Mouse (Mus musculus) NIH3T3 (cell line): ENCODE results near the gene Btk.

ENCODE experiments used
- DNase-seq: peaks from one replicate; pipeline ENCODE4 v3.0.0-alpha.2; 2012; ENCODE audit warnings: low read depth

Gene Btk

DNA sequence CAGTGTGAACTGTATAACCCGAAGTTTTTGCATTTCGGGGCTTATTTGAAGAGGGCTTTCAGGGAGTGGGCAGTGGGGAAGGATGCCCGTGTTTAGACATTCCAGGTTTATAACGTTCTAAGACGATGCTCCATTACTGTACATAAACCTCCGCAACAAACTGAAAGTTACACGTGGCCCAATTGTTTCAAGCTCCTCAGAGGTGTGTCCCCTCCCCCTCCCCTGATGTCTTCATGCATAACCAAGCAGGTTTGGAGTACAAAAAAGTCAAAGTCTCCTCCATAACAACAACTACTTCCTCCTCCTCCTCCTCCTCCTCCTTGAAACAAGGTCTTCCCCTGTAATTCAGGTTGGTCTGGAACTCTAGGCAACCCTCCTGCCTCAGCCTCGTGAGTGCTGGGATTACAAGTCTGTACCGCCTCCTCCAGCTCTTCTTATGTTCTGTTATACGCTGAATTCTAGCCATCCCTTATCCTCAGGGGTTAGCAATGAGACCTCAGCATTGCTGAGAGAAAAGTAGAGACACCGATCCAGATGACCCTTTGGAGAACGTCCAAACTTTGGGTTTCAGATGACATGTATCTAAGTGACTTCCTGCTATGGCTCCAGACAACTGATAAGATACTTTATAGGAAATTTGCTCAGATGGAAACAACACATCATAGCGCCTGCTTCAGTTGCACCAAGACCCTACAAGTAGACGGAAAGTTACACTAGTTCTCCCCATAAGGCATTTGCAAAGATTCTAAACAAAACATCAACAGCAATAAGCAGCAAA is 2.7 kb downstream of the Btk start:
- DNase-seq = no peak

GRCm38 (mm10) chrX:134577896-134578295 is 5.5 kb downstream of the Btk start:
- no peak for DNase-seq

DNA sequence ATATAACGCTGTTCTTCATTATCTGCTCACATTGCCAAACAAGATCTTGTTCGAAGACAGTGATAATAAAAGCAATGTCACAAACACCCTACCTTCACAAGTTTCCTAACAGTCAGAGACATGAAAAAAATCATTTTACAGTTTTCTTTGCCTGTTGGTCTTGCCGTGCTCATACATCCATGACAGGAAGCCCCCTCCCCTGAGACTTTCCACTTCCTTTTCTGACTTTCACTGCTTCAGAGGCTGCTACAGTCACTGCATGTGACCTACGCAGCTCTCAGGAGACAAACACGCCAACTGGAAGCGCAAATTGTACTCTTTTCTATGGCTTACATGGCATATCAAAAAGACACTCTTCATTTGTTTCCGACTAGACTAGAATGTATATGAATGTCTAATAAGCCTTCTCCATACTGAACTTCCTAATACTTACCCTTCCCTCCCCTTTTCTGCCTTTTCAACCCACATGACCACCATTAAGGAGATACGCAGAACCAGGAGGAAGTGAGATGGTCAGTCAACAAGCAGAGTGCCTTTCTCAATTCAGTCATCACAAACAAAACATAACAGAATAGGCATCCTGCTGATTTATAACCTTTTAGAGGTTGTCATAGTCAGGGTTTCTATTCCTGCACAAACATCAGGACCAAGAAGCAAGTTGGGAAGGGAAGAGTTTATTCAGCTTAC is 16.7 kb downstream of the Btk start:
- DNase-seq = no peak

- DNase-seq = no peak
These were observed 19.0 kb downstream of the Btk start for GRCm38 (mm10) chrX:134564326-134564725.

DNA sequence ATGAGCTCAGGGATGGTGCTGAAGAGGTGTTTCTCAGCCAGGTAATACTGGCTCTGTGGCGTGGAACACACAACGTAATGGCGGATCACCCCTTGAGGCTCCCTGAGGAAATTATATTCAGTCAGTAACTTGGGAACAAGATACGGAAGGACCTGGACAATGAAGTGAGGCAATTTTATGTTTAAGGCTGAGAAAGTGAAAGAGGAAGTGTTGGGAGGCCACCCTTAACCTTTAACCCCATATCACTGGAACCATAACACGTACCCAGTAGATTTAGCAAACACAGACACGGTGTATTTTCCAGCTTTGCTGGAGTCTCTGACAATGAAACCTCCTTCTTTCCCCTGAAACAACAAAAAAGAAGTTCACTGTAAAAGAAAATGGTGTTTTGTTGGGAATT is 28.9 kb downstream of the Btk start:
- DNase-seq = no peak

DNA sequence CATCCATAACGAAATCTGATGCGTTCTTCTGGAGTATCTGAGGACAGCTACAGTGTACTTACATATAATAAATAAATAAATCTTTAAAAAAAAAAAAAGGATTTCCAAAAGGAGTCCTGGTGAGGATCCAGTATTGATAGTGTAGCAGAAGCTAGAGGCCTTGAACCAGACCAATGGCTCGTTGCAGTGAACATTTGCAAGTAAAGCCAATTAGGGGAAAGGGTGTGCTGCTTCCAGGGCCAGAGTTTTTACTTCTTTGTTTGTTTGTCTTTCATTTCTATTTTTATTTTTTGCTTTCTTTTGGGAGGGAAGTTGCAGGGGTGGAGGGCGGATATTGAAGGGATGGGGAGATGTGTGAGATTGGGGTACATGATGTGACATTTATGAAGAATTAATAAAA is 30.0 kb downstream of the Btk start:
- no peak for DNase-seq

- DNase-seq = peak; percentile 80
These were observed 32.5 kb downstream of the Btk start for GRCm38 (mm10) chrX:134550903-134551302.

GRCm38 (mm10) chrX:134547330-134547729 is 36.0 kb downstream of the Btk start:
- no peak for DNase-seq

- no peak for DNase-seq
These were observed 41.4 kb downstream of the Btk start for GRCm38 (mm10) chrX:134541955-134542308.

GRCm38 (mm10) chrX:134541145-134541954 is 42.0 kb downstream of the Btk start, which contains the start of gene Timm8a1:
Timm8a1 (minus strand) TSS chrX:134541865.
- peak; percentile 67 for DNase-seq

GRCm38 (mm10) chrX:134540414-134541135 is 42.8 kb downstream of the Btk start:
- DNase-seq = peak; percentile 26

DNA sequence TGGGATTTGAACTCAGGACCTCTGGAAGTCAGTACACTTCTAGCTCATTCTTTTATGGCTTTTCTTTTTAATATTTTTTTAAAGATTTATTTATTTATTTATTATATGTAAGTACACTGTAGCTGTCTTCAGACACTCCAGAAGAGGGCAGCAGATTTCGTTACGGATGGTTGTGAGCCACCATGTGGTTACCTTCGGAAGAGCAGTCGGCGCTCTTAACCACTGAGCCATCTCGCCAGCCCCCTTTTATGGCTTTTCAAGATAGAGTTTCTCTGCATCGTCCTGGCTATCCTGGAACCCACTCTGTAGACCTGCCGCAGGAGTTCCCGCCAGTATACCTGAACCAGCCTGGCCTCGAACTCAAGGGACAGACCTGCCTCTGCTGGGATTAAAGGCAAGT is 43.6 kb downstream of the Btk start:
- DNase-seq = peak; percentile 16

DNA sequence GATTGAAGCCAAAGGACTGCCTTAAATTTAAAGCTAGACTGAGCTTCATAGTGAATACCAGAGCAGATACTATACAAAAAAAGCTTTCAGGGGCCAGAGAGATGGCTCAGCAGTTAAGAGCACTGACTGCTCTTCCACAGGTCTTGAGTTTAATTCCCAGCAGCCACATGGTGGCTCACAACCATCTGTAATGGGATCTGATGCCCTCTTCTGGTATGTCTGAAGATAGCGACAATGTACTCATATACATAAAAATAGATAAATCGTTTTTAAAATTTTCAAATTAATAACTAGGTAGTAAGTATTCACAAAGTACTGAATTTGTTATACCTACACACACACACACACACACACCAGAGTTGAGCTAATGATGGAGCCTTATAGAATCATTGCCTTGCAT is 50.0 kb downstream of the Btk start:
- DNase-seq = no peak

DNA sequence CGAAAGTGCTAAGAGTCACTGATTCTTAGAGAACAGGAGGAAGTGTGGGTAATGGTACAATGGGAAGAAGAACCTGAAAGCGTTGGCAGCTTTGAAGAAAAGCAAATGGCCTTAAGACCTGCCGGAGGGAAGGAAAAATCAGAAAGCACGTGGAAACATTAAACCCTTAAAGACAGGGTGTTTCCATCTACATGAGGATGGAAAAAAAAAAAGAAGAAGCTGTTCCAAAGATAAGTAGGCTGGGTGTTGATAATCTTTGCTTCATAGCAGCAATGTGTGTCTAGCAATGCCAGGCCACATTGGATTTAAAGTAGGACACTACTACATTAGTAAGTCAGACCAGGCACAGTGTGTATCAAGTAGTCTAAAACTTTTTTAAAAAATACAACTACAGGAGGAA is 58.1 kb downstream of the Btk start:
- no peak for DNase-seq

DNA sequence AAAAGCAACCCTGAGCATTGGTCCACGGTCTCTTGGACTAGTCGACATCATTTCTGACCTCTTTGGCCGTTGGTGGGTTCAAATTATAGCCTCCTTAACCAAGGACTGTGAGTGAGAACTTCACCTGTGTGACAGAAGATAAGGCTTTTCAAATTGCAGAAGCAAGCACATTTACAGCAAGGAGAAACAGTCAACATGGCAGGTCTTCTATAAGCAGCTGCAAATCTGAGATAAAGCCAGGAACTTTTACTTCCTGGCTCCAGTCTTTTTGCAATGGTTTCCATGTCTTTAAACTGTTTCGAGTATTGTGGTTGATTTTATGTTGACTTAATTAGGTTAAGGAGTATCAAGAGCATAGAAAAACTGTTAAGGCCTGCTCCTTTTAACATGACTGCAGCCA is 59.6 kb downstream of the Btk start:
- no peak for DNase-seq

DNA sequence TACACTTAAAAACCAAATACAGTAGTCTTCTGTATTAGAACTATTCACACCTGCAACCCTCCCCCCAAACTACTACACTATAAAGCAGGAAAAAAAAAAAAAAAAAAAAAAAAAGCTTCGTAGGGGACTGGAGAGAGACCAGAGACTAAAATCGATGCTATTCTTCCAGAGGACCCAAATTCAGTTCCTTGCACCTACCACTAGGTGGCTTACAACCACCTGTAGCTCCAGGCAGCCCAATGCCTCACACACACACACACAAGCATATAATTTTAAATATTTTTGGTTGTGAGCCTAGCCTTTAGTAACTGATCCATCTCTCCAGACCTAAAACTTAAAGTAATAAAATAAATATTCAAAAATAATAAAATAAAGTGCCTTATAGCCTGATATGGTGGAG is 73.9 kb downstream of the Btk start:
- peak; percentile 5 for DNase-seq

- DNase-seq = no peak
These were observed 75.4 kb downstream of the Btk start for GRCm38 (mm10) chrX:134507977-134508376.

GRCm38 (mm10) chrX:134500651-134501050 is 82.7 kb downstream of the Btk start:
- DNase-seq = no peak
